Mouse (Mus musculus) G1E (cell line): ENCODE data around the gene Dusp18. TPM values are rescaled to one million over a fixed set of nuclear protein-coding genes. Genes with fewer than 3 reads are reported as not detected.

ENCODE experiments used
- ATAC-seq: 2 replicates; pipeline ENCODE4 v1.8.0; 2016; ENCODE audit warnings: mild to moderate bottlenecking; ENCODE audit not compliant: insufficient number of reproducible peaks, poor library complexity, low FRiP score, severe bottlenecking; ENCODE audit errors: extremely low read depth
- DNase-seq: peaks from one replicate; pipeline ENCODE4 v3.0.0; 2012; ENCODE audit warnings: low spot score
- H3K27me3 ChIP-seq: 2 replicates; pipeline ENCODE4 v1.6.1; 2012; ENCODE audit warnings: mild to moderate bottlenecking, low read length, inconsistent platforms; ENCODE audit not compliant: insufficient read depth
- H3K36me3 ChIP-seq: replicated peaks from 2 replicates; pipeline ENCODE3; 2012; ENCODE audit warnings: mild to moderate bottlenecking, inconsistent platforms
- H3K4me1 ChIP-seq: 2 replicates; pipeline ENCODE4 v1.6.1; 2012; ENCODE audit warnings: low read depth, low read length, inconsistent platforms, mixed read lengths; ENCODE audit not compliant: insufficient read depth
- H3K4me3 ChIP-seq: 2 replicates; pipeline ENCODE4 v1.5.1; 2012; ENCODE audit warnings: low read depth, mild to moderate bottlenecking, inconsistent platforms, low read length, moderate library complexity, mixed read lengths
- H3K9me3 ChIP-seq: replicated peaks from 2 replicates; pipeline ENCODE4 v1.6.1; 2012; ENCODE audit warnings: inconsistent platforms
- CTCF ChIP-seq: IDR thresholded peaks from 2 replicates; pipeline ENCODE4 v1.5.1; 2012; ENCODE audit warnings: low read depth, low read length, inconsistent platforms, mixed read lengths
- GATA1 ChIP-seq: IDR thresholded peaks from 2 replicates; pipeline ENCODE4 v1.6.1; 2012; ENCODE audit warnings: borderline replicate concordance, low read length, inconsistent platforms, mixed read lengths
- GATA2 ChIP-seq: IDR thresholded peaks from 2 replicates; pipeline ENCODE4 v1.6.1; 2012; ENCODE audit warnings: low read depth, low read length, inconsistent platforms, borderline replicate concordance
- POLR2AphosphoS5 ChIP-seq: IDR thresholded peaks from 2 replicates; pipeline ENCODE4 v1.6.1; 2012; ENCODE audit warnings: low read depth, low read length, inconsistent platforms; ENCODE audit not compliant: insufficient replicate concordance
- TAL1 ChIP-seq: conservative IDR thresholded peaks from 2 replicates; pipeline ENCODE4 v1.6.1; 2012; ENCODE audit warnings: low read depth, low read length, inconsistent platforms, mixed read lengths
- polyA plus RNA-seq: library from polyadenylated mRNA; stranded (reverse); fragments of >175 nt; gene quantifications from 2 replicates; pipeline ENCODE4 v1.2.3, GENCODE M21; 2012
- total RNA-seq, 2 experiments: library from RNA; stranded (forward) in 1 of 2; stranded (reverse) in 1 of 2; fragments of 200-1000 nt in 1 of 2; fragments of >200 nt in 1 of 2; fragmentation: Nextera tagmentation in 1 of 2; gene quantifications; 2 replicates each; pipeline ENCODE4 v1.2.3; 2014 to 2017

The Dusp18 gene
- total and polyA plus RNA-seq, 3 experiments, result 0.11 TPM; not detected in 2

DNA sequence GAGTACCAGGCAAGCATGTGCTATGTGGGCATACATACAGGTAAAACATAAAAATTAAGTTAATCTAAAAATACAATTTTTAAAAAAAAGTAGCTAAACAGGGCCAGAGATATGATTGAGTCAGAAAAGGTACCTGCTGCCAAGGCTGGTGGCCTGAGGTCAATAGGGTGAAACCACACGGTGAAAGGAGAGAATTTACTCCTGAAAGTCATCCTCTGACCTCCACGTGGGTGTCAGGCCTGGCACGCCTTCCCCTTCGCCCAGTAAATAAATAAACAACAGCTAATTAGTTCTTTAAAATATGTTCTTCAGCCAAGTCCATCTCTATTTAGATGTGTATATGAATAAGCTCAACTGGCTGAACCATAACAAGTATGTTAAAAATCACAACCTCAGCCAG, 34.7 kb upstream of the Dusp18 start:
- Histone ChIP-seq H3K27me3 (peaks cover 6% of the 10 kb centered on the region), H3K4me3 (no peak overlapping the region), H3K4me1 (no peaks in the 10 kb centered on the region), H3K9me3 (no peaks in the 10 kb centered on the region), H3K36me3 (no peaks in the 10 kb centered on the region)
- no peak for DNase-seq
- no peak for ATAC-seq
- TF ChIP-seq GATA2 (no peak), TAL1 (no peak), POLR2AphosphoS5 (no peak), GATA1 (no peak), CTCF (no peak)

GRCm38 (mm10) chr11:3862661-3863453, 32.2 kb upstream of the Dusp18 start:
- no peaks in the 10 kb centered on the region for H3K9me3 ChIP-seq
- no peak overlapping the region for H3K4me3 ChIP-seq
- no peaks in the 10 kb centered on the region for H3K4me1 ChIP-seq
- DNase-seq, result no peak
- no peak for TF ChIP-seq CTCF
- TF ChIP-seq TAL1, result no peak
- no peak for TF ChIP-seq GATA2
- TF ChIP-seq GATA1, result no peak
- TF ChIP-seq POLR2AphosphoS5, result no peak
- H3K27me3 ChIP-seq, result peaks cover 3% of the 10 kb centered on the region; the same call in 1 of the 2 replicates
- no peak for ATAC-seq
- H3K36me3 ChIP-seq, result no peaks in the 10 kb centered on the region

GRCm38 (mm10) chr11:3863454-3864112, 31.5 kb upstream of the Dusp18 start, which contains the start of gene Osbp2:
Osbp2 (minus strand) TSS chr11:3863903.
- Histone ChIP-seq H3K36me3 (no peaks in the 10 kb centered on the region), H3K4me1 (no peaks in the 10 kb centered on the region), H3K9me3 (no peaks in the 10 kb centered on the region), H3K4me3 (no peak within 1 kb of the TSS), H3K27me3 (peaks cover 3% of the 10 kb centered on the region; the same call in 1 of the 2 replicates)
- TF ChIP-seq CTCF, result no peak
- no peak for TF ChIP-seq GATA1
- TF ChIP-seq TAL1, result no peak
- TF ChIP-seq GATA2, result no peak
- TF ChIP-seq POLR2AphosphoS5, result no peak
- ATAC-seq, result no peak
- DNase-seq, result no peak

- Histone ChIP-seq H3K36me3 (no peaks in the 10 kb centered on the region), H3K9me3 (no peaks in the 10 kb centered on the region), H3K27me3 (peaks cover 3% of the 10 kb centered on the region; the same call in 1 of the 2 replicates), H3K4me1 (no peaks in the 10 kb centered on the region), H3K4me3 (no peak overlapping the region)
- ATAC-seq (no peak), DNase-seq (no peak)
- TF ChIP-seq CTCF (no peak), GATA1 (no peak), POLR2AphosphoS5 (no peak), GATA2 (no peak), TAL1 (no peak)
These were observed 30.7 kb upstream of the Dusp18 start for GRCm38 (mm10) chr11:3864343-3864742.

- peaks cover 9% of the 10 kb centered on the region; the same call in 1 of the 2 replicates for H3K27me3 ChIP-seq
- H3K4me3 ChIP-seq, result no peak overlapping the region
- H3K9me3 ChIP-seq, result no peaks in the 10 kb centered on the region
- DNase-seq (no peak), ATAC-seq (no peak)
- no peaks in the 10 kb centered on the region for H3K36me3 ChIP-seq
- TF ChIP-seq CTCF (no peak), GATA2 (no peak), POLR2AphosphoS5 (no peak), TAL1 (no peak), GATA1 (no peak)
- H3K4me1 ChIP-seq, result no peaks in the 10 kb centered on the region
These were observed 18.6 kb upstream of the Dusp18 start for GRCm38 (mm10) chr11:3876419-3876818.

GRCm38 (mm10) chr11:3878660-3879059, 16.4 kb upstream of the Dusp18 start:
- Histone ChIP-seq H3K27me3 (peaks cover 4% of the 10 kb centered on the region; the same call in 1 of the 2 replicates), H3K4me1 (no peaks in the 10 kb centered on the region), H3K36me3 (no peaks in the 10 kb centered on the region), H3K4me3 (no peak overlapping the region), H3K9me3 (no peaks in the 10 kb centered on the region)
- DNase-seq (no peak), ATAC-seq (no peak)
- TF ChIP-seq CTCF, result no peak
- TF ChIP-seq TAL1, result no peak
- no peak for TF ChIP-seq GATA1
- TF ChIP-seq POLR2AphosphoS5, result no peak
- TF ChIP-seq GATA2, result no peak
